Mouse (Mus musculus): Measurements from ENCODE around the gene Hes1.

Hes1 gene

DNA sequence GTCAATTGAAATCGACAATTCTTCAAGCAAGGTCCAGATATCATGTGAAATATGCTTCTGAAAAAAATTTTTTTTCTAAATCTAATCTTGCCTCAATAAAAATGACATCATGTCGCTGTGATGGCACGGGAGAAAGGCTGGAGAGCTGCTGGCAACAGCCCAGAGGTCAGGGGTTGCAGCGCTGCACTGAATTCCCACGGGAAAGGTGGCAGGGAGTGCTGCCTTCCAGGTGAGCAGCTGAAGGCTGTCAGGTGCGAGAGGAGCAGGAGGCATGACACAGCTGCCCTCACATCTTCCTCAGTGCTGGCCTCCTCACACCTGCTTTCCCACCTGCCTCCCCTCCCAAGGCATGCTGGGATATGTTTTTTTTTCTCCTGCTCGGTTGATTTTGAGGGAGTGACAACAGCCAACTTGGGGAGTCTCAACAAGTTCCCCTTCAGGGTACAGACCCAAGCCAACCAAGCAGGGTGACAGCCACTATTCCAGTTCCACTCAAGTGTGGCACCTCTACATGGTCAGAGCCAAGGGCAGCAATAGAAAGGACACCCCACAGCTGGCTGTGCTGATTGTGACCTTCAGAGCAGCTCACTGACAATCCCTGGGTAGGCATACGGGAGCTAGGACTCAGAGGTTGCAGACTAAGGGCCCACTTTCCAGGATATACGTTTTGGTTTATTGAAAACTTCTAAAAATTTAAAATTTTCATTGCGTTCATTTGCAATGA, 13.3 kb upstream of the Hes1 start:
- in situ Hi-C loops (cut with MseI, MboI): no loop called here

DNA sequence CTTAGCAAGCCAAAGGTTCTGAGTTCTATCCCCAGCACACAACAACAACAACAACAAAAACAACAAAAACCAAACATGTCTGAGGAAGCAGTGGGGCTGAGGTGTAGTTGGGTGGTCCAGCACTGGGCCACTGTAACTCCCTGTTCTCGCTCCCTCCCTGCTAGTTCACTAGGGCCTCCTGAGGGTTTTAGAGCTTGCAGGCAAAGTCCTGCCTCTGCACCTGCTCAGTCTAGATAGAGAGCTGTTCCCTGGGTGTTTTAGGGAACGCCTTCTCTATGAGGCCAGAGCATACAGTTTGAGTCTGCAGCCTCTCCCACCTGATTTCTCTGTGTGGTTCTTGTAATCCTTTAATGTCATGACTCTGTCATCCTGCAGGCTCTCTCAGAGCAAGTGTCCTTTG, 11.9 kb upstream of the Hes1 start:
- in situ Hi-C loops (cut with MseI, MboI): no loop called here

DNA sequence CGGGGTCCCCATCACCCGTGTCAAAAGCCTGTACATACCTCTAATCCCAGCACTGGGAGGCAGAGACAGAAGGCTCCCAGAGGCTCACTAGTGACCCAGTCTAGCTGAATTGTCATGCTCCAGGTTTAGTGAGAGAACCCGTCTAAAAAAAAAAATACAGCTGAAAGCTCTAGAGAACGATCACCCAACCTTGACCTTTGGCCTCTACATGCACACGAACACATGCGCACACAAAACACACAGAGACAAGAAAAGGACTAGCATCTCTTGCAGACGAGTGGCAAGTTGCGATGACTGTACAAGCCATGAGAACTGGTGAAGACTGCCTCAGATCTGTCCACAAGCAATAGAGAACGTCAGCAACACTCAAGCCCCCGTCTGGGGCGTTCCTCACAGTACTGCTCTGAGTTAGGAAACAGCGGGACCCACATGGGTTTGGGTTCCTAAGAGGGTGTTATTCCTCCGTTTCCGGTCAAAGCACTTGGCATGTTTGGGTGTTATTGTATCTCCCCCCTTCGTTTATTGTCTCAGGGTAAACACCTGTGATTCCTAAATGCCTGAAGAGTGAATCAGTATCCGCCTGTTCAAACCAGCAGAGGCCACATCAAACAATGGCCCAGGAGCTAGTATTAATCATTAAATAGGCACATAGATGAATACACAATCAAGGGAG, 11.2 kb upstream of the Hes1 start:
- in situ Hi-C loops (cut with MseI, MboI): no loop called here

DNA sequence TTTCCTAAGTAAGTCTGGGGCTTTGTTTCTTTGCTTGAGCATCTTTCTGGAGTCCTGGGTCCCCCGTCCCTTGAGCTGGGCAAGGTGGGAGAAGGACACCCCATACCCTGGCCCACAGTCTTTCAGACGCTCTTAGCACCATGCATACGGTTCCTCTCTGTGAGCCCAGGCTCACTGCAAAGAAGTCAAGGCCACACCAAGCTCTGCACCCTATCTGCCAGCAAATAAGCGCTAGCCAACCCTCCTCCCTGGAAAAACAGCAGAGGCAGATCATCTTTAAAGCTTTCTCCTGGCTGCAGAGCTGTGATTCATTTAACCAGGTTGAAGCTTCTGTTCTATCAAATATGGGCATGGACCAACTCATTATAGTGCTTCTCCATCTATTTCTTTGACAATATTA, 9.6 kb upstream of the Hes1 start:
- in situ Hi-C loops (cut with MseI, MboI): no loop called here

DNA sequence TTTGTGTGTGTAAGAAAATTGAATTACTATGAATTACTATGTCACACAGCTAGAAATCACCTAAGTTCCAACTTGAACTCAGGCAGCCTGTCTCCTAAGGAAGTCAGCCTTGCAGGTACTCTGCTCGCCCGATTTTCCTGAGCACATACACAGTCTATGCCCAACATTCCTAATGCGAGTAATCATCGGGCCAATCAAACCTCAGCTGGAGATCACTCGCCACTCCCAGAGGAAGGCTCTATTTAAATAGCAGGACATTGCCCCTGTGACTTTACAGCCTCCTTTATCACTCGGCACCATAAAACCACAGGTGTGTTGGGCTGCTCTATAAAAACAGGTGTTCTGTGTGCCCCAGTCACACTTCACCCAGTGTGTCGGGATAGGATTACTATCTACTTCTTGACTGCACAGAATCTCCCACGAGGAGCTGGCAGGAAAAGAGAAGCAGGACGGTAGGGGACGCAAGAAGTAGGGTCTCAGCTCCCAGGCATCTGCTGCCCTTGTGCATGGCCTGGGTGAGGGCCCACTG, 8.8 kb upstream of the Hes1 start:
- in situ Hi-C loops (cut with MseI, MboI): no loop called here

DNA sequence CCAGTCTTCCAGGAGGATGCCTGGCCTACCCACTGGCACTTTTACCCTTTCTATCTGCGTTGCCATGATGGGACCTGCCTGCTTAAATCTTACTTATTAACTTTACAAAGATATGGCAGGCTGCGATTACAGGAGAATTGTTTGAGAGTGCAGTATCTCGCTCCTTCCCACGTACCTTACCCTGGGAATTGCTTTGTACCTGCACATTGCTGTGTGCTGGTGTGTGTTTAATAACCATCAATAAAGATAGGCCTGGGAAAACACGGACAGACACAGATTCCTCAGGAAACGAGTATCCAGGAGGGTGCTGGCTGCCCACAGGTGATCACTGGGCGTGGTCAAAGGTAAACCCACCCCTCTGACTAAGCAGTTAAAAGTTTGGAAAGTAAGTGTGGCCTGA, 8.3 kb upstream of the Hes1 start:
- in situ Hi-C loops (cut with MseI, MboI): no loop called here

DNA sequence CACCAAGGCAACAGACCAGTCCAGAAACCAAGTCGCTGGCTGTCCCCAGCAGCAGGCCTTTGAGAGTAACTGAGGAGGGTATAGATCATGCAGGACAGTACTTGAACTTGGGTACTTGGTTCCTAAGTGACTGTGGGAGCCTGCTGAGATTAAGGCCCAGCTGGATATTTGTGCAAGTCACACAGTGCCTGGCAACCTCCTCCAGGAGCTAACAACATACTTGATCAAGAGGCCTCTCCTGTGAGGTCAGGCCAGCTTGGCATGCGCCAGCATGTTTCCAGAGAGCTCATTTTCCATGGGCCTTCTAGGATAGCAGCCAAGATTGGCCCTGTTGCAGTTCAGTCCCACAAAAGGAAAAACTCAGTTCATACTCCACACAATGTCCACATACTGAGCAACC, 7.3 kb upstream of the Hes1 start:
- in situ Hi-C loops (cut with MseI, MboI): no loop called here

DNA sequence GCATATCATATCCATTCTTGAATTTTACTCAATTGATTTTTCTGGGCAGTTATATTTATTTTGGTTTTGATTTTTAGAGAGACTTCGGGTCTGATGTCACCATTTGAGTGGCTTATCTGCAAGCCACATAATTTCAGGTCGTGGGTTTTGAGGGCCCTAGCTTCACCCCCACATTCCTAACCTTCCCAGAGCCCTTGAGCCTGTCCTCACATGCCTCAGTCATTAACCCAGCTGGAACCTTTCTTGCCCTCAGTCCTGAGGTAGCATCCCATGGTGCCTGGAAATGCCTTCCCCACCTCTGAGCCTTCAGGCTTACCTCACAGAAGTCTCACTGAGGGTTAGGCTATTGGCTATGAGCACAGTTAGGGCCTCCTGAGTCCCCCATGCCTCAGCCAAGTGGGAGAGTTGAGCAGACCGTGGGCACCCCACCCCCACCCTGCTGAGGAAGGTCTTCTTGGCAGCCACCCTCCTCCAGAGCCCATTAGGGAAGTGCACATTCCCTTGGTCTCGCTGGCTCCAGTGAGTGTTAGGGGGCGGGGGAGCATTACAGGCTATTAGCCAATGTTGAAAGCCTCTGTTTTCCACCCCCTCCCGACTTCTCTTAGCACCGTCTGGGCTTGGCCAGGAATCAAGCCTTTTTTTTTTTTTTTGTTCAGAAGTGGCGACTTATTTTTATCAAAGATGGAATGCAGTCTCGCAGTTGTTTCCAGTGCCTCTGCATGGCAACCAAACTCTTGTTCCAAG, 5.0 kb upstream of the Hes1 start:
- in situ Hi-C loops (cut with MseI, MboI): no loop called here

DNA sequence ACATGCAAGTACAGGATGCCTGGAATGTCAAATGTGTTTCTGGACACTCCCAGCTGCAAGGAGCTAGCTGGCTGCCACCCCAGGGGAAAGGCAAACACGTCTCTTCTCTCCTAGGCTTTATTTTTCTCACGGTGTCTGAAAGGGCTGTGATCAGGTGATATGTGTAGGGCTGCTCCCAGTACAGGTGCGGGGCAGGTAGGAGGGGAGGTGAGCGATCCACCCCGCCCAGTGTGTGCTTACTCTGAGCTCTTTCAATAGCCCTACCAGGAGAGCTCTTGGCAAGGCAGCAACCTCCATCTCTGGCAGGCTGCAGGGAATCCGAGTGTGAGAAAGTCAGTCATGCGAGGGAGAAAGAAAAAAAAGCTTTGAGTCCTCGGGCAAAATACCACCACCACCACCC, 3.8 kb upstream of the Hes1 start:
- in situ Hi-C loops (cut with MseI, MboI): loop anchor here in 1 of 2 experiments (10.0 kb wide), 1 partner anchor 326 kb away; no protein-coding TSS in a partner anchor

DNA sequence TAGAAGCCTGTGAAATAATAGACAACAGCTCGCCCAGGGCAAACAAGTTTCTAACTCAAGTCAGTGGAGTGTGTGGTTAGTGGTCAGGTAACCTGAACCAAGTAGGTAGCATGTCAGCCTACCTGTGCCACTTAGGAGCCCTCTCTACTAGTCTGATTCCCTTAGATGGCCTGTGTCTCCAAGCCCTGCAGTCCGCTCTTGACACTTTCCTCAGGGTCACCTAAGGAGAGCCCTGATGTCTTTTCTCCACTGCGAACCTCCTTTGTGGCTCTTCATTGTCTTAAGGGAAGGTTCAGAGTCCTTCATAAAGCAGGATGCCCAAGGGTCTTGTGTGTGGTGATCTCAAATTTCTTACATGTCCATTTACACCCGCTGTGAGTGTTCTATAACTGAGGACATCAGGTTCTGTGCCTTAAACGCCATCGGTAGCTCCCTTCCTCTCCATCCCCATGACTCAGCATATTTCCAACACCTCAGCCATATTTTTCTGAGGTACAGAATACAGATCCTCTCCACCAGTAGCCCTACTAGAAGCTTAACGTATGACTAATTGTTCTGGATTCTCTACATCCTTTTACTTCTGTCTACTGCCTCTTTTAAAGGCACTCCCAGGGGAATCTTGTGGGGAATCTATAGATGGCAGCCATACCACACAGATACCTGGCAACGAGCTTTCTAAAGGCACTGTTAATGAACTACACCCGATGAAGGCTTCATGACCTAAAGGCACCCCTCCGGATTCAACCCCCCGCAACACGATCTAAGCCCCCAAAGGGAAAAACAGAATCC, 1.7 kb upstream of the Hes1 start:
- in situ Hi-C loops (cut with MseI, MboI): loop anchor here in 1 of 2 experiments (10.0 kb wide), 1 partner anchor 328 kb away; no protein-coding TSS in a partner anchor

DNA sequence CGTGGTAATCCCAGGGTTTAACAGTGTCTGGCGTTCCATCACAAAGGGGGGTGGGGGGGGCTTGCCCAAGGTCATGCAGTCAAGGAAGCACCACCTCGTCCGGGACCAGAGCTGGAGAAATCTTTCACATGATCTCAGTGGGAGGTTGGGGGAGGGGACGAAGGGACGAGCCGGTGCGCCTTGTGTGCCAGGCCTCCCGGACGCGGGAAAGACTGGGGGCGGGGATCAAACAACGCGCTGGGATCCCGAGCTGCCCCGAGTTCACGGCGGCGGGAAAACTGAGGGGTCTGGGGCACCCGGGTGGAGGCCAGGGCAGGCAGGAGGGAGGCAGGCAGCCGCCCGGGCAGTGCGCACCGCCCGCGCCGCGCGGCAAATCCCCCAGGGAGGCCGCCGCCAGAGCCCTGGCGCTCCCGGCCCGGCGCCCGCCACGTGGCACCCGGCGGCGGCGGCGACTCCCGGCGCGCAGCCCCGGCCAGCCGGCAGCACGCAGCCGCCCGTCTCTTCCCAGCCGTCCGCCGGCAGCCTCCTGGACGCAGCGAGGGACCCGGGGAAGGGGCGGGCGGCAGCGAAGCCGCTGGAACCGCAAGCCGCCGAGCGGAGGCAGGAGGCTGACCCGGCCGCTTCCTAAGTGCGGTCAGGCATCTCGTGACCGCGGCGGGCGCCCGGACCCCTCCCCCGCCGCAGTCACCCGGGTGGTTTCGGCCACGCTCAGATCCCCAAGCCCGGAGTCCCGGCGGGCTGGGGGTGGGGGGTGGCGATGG, 883 bp upstream of the Hes1 start:
- in situ Hi-C loops (cut with MseI, MboI): loop anchor here in 1 of 2 experiments (10.0 kb wide), 1 partner anchor 328 kb away; no protein-coding TSS in a partner anchor

DNA sequence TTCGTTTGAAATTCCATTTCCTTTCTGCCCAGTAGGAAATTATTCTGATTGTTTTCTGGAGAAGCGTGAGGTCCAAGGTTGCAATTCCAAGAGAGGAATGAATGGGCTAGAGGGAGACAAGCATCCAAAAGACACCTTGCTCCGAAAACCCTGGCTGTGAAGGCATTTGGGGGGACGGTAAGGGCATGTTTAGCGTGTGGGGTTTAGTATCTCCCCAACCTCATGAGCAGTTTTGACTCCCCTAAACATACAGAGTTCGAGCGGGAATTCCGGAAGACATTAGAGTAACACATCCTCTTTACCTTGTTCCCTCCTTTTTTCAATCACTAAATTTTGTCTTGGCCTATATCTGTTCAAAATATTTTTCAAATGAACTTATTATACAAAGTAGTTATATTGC, 429 bp downstream of the Hes1 start:
- in situ Hi-C loops (cut with MseI, MboI): loop anchor here (5.0 to 10.0 kb wide), 2 partner anchors 327 to 330 kb away; no protein-coding TSS in a partner anchor

DNA sequence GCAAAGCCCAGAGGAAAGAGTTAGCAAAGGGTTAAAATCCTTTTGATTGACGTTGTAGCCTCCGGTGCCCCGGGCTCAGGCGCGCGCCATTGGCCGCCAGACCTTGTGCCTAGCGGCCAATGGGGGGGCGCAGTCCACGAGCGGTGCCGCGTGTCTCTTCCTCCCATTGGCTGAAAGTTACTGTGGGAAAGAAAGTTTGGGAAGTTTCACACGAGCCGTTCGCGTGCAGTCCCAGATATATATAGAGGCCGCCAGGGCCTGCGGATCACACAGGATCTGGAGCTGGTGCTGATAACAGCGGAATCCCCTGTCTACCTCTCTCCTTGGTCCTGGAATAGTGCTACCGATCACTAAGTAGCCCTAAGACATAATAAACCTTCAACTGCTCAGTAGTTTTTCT, 893 bp downstream of the Hes1 start:
- in situ Hi-C loops (cut with MseI, MboI): loop anchor here (5.0 to 10.0 kb wide), 2 partner anchors 328 to 330 kb away; no protein-coding TSS in a partner anchor

DNA sequence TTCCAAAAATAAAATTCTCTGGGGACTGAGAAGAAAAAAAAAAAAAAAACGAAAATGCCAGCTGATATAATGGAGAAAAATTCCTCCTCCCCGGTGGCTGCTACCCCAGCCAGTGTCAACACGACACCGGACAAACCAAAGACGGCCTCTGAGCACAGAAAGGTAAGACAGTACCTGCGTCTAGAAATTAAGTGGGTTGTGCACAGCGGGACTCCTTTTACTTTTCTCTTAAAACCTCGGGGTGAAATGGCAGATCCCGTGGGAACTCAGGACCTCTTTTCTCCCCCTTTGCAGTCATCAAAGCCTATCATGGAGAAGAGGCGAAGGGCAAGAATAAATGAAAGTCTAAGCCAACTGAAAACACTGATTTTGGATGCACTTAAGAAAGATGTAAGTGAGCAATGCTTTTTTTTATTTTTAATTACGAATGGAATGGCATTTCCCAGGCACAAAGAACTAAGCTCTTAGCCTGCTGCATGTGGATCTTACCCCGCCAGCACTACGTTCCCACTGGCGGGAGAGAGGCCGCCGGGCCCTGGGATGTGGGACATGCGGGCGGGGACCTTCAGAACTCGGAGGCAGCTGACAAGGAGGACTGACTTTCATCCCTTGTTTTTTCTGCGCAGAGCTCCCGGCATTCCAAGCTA, 1.5 kb downstream of the Hes1 start:
- in situ Hi-C loops (cut with MseI, MboI): loop anchor here (5.0 to 10.0 kb wide), 2 partner anchors 328 to 331 kb away; no protein-coding TSS in a partner anchor

DNA sequence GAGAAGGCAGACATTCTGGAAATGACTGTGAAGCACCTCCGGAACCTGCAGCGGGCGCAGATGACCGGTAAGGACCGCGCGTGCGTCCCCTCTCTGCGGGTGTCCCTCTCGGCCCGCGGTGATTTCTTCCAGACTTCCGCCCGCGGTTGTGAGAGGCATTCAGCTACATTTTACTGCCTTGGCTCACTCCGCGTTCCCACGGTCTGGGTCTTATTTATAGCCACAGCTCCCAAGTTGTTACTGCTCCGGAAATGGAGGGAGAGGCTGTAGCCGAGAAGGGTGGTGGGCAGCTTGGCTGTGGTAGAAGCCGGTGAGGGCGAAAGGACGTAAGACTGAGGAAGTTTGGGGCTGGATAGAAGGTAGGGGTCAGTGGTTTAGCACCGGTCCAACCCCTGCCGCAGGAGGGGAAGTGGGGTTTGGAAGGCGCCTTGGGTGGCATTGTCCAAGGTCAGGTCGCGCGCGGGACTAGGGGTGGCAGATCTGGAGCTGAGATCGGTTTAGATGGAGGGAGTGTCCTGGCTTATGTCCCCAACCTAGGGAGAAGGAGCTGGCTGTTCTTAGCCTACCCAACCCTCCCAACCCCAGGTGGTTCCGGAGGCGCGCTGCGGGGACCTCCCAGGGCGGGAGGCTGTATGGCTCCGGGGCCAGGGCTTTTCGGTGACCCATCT, 2.1 kb downstream of the Hes1 start:
- in situ Hi-C loops (cut with MseI, MboI): loop anchor here (5.0 to 10.0 kb wide), 2 partner anchors 329 to 332 kb away; no protein-coding TSS in a partner anchor

DNA sequence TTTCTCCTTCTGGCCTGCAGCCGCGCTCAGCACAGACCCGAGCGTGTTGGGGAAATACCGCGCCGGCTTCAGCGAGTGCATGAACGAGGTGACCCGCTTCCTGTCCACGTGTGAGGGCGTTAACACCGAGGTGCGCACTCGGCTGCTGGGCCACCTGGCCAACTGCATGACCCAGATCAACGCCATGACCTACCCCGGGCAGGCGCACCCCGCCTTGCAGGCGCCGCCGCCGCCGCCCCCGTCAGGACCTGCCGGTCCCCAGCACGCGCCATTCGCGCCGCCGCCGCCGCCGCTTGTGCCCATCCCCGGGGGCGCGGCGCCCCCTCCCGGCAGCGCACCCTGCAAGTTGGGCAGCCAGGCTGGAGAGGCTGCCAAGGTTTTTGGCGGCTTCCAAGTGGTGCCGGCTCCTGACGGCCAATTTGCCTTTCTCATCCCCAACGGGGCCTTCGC, 2.7 kb downstream of the Hes1 start:
- in situ Hi-C loops (cut with MseI, MboI): loop anchor here (5.0 to 10.0 kb wide), 2 partner anchors 330 to 332 kb away; no protein-coding TSS in a partner anchor

DNA sequence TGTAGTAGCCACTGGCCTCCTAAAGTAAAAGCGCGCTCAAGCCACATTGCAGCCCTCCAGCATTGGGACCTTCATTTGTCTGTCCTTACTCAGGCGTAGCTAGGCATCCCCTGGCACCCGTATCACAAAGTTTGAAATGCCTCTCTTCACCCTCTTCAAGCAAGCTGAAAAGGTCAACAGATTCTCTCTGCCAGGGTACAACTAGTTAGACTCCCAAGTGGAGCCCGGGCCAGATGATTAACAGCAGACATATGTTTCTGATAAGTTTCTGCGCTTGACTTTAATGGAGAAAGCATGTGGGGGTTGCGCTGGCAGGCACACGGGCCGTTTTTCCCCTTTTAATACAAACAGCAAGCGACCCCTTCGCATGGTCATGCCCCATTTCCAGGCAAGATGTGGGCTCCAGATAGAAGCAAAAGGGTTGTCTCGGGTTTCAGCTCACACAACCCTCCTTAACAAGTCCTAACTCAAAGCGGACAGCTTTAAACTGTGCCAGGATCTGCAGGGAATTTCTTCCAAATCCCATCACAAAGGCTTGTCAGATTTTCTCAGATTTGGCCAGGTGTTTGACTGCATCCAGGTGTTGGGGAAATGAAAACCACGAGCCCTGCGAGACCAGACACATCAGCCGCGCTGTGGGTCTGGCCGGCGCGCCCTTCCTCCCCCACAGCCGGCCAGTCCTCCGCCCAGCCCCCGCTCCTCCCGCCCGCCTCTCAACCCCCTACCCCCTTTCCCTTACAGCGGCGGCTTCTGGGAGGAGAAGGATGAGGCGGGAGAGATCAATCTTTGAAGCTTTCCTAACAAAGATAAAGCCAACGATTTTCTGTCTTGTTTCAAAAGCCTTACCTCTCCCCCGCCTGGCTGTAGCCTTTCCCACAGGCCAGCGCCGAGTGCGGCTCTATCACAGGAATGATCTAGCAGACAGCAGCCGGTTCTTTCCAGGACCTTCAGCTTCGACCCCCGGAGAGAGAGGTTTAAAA, 4.1 kb downstream of the Hes1 start:
- in situ Hi-C loops (cut with MseI, MboI): loop anchor here (5.0 to 10.0 kb wide), 2 partner anchors 331 to 334 kb away; no protein-coding TSS in a partner anchor

DNA sequence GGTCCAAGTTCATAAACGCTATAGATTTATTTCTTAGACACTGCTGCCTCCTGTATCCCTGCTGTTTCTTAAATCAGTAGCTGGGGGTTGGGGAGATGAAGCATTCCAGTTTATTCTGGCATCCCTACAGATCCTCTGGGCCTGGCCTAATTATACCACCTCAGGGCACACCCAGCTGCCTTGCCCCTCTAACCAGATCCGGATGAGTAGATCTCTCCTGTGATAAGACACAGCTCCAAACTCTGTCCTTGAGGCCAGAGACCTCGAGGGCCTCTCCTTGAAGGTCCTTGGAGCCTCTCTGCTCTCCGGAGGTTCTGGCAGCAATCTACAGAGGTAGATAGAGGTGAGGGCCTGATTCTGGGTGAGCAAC, 5.4 kb downstream of the Hes1 start:
- in situ Hi-C loops (cut with MseI, MboI): loop anchor here (5.0 to 10.0 kb wide), 2 partner anchors 332 to 335 kb away; no protein-coding TSS in a partner anchor

Data from mouse trophoblast stem cell (cell line).